Mouse (Mus musculus) layer of hippocampus, adult 8-10 months (tissue): ENCODE data around the gene Trim56. TPM values are rescaled to one million over a fixed set of nuclear protein-coding genes. Genes with fewer than 3 reads are reported as not detected.

ENCODE experiments used
- DNase-seq, 2 experiments: peaks; one replicate each; pipeline ENCODE4 v3.0.0; 2022; ENCODE audit warnings: low spot score in 2 of 2
- total RNA-seq, 4 experiments: library from RNA; stranded (reverse); gene quantifications; 2 replicates each; pipeline ENCODE4 v1.2.4; 2022

Gene Trim56
- total RNA-seq, 4 experiments from 2014 or later, result 6.1 to 11.0 (median 8.1) TPM

GRCm38 (mm10) chr5:137076191-137076930, 39.6 kb downstream of the Trim56 start:
- no peak for DNase-seq

GRCm38 (mm10) chr5:137075726-137076125, 40.3 kb downstream of the Trim56 start:
- DNase-seq, result no peak

- no peak for DNase-seq
These were observed 41.8 kb downstream of the Trim56 start for GRCm38 (mm10) chr5:137074191-137074651.

GRCm38 (mm10) chr5:137073141-137073540, 42.9 kb downstream of the Trim56 start:
- DNase-seq, result no peak

- DNase-seq, result peak in 1 of 2 experiments; percentile 40
These were observed 43.7 kb downstream of the Trim56 start, which contains the start of gene Serpine1 for GRCm38 (mm10) chr5:137072079-137072960. Gene Serpine1, minus strand, starts transcription at chr5:137072268.

GRCm38 (mm10) chr5:137070881-137071605, 45.0 kb downstream of the Trim56 start:
- DNase-seq, result no peak

GRCm38 (mm10) chr5:137068711-137069110, 47.3 kb downstream of the Trim56 start:
- no peak for DNase-seq

- no peak for DNase-seq
These were observed 50.1 kb downstream of the Trim56 start for GRCm38 (mm10) chr5:137065923-137066322.

GRCm38 (mm10) chr5:137065454-137065853, 50.6 kb downstream of the Trim56 start:
- no peak for DNase-seq

GRCm38 (mm10) chr5:137062601-137063000, 53.4 kb downstream of the Trim56 start:
- DNase-seq, result no peak

GRCm38 (mm10) chr5:137061809-137062481, 54.1 kb downstream of the Trim56 start:
- DNase-seq, result no peak

Other genes with a start within 250 kb of the Trim56 start
- gene Col26a1, start 233.0 kb downstream of the Trim56 start, total RNA-seq, result 1 to 10 TPM; 4.0 to 4.7 (median 4.5) TPM
- 10 to 100 TPM; 70.1 to 86.2 (median 80.7) TPM for gene Ift22, start 208.1 kb downstream of the Trim56 start, total RNA-seq
- 100 to 1,000 TPM; 224 to 262 (median 228) TPM for gene Fis1, start 162.9 kb downstream of the Trim56 start, total RNA-seq
- gene Cldn15, start 149.6 kb downstream of the Trim56 start, total RNA-seq, result under 1 TPM in 2 of 4 experiments, not detected in 2; 0.27 to 0.33 TPM
- gene Plod3, start 129.2 kb downstream of the Trim56 start, total RNA-seq, result 10 to 100 TPM; 37.1 to 51.5 (median 46.0) TPM
- 10 to 100 TPM; 74.8 to 87.6 (median 80.4) TPM for gene Znhit1, start 128.2 kb downstream of the Trim56 start, total RNA-seq
- 100 to 1,000 TPM; 162 to 206 (median 186) TPM for gene Vgf, start 89.8 kb downstream of the Trim56 start, total RNA-seq
- 100 to 1,000 TPM; 309 to 341 (median 318) TPM for gene Ap1s1, start 70.1 kb downstream of the Trim56 start, total RNA-seq
- gene Serpine1, start 43.9 kb downstream of the Trim56 start, total RNA-seq, result 1 to 10 TPM in 2 of 4 experiments, under 1 TPM in 2; 0.77 to 3.0 (median 1.8) TPM
- gene Muc3, start 33.1 kb upstream of the Trim56 start, total RNA-seq, result not detected
- gene Muc3a, start 96.2 kb upstream of the Trim56 start, total RNA-seq, result 1 to 10 TPM; 3.4 to 6.4 (median 4.9) TPM
- 10 to 100 TPM; 61.0 to 73.5 (median 63.6) TPM for gene Ache, start 171.3 kb upstream of the Trim56 start, total RNA-seq
- 10 to 100 TPM in 3 of 4 experiments, 1 to 10 TPM in 1; 7.4 to 14.7 (median 12.7) TPM for gene Ufsp1, start 178.4 kb upstream of the Trim56 start, total RNA-seq
- 100 to 1,000 TPM; 220 to 278 (median 242) TPM for gene Srrt, start 191.5 kb upstream of the Trim56 start, total RNA-seq
- gene Trip6, start 198.2 kb upstream of the Trim56 start, total RNA-seq, result 1 to 10 TPM; 6.1 to 8.0 (median 6.7) TPM
- 10 to 100 TPM; 25.6 to 37.8 (median 32.0) TPM for gene Slc12a9, start 217.4 kb upstream of the Trim56 start, total RNA-seq
- 1 to 10 TPM; 5.6 to 7.2 (median 5.9) TPM for gene Ephb4, start 233.9 kb upstream of the Trim56 start, total RNA-seq